Mouse (Mus musculus) MEL (cell line): ENCODE results near the gene Ccdc61. TPM values are rescaled to one million over a fixed set of nuclear protein-coding genes. Genes with fewer than 3 reads are reported as not detected.

ENCODE experiments used
- DNase-seq: peaks from one replicate; pipeline ENCODE4 v3.0.0; 2011; ENCODE audit warnings: low read depth, low spot score
- H3K27ac ChIP-seq: 2 replicates; pipeline ENCODE4 v1.5.1; 2012; ENCODE audit warnings: low read depth, mild to moderate bottlenecking, control low read depth, low read length, moderate library complexity; ENCODE audit not compliant: control insufficient read depth
- H3K27me3 ChIP-seq, 2 experiments: fragments of 150-350 bp in 1 of 2; sonication (generic) in 1 of 2; 2 replicates each; pipeline ENCODE4 v1.6.1; 2012; ENCODE audit warnings: low read length in 2 of 2, mild to moderate bottlenecking in 2 of 2, improper control_type of control experiment in 1 of 2, moderate library complexity in 1 of 2; ENCODE audit not compliant: insufficient read depth in 2 of 2, control insufficient read depth in 1 of 2
- H3K36me3 ChIP-seq, 2 experiments: 2 replicates each; pipeline ENCODE4 v1.6.1; 2012 to 2014; ENCODE audit warnings: low read length in 2 of 2, improper control_type of control experiment in 1 of 2, inconsistent platforms in 1 of 2, mild to moderate bottlenecking in 1 of 2; ENCODE audit not compliant: insufficient read depth in 2 of 2, control insufficient read depth in 1 of 2
- H3K4me1 ChIP-seq, 2 experiments: fragments of 150-350 bp in 1 of 2; sonication (generic) in 1 of 2; 2 replicates each; pipeline ENCODE4 v1.6.1; 2012; ENCODE audit warnings: low read length in 2 of 2, improper control_type of control experiment in 1 of 2, mild to moderate bottlenecking in 1 of 2; ENCODE audit not compliant: insufficient read depth in 2 of 2, control insufficient read depth in 1 of 2
- H3K4me3 ChIP-seq, 2 experiments: fragments of 150-350 bp in 1 of 2; sonication (generic) in 1 of 2; 2 replicates each; pipeline ENCODE4 v1.5.1; 2012; ENCODE audit warnings: low read depth in 2 of 2, low read length in 2 of 2, mild to moderate bottlenecking in 2 of 2, moderate library complexity in 2 of 2, control low read depth in 1 of 2, improper control_type of control experiment in 1 of 2; ENCODE audit not compliant: control insufficient read depth in 1 of 2, insufficient read depth in 1 of 2
- H3K79me2 ChIP-seq: 2 replicates; pipeline ENCODE4 v1.6.1; 2012; ENCODE audit warnings: mild to moderate bottlenecking, low read length, moderate library complexity; ENCODE audit not compliant: control insufficient read depth, poor library complexity, insufficient read depth
- H3K9ac ChIP-seq: 2 replicates; pipeline ENCODE4 v1.6.1; 2012; ENCODE audit warnings: low read depth, mild to moderate bottlenecking, control low read depth, low read length, moderate library complexity; ENCODE audit not compliant: control insufficient read depth, poor library complexity, severe bottlenecking
- H3K9me3 ChIP-seq: fragments of 150-350 bp; sonication (generic); replicated peaks from 2 replicates; pipeline ENCODE4 v1.6.1; 2012; ENCODE audit warnings: mild to moderate bottlenecking, low read length, improper control_type of control experiment, moderate library complexity; ENCODE audit not compliant: insufficient read depth
- BHLHE40 ChIP-seq: IDR thresholded peaks from 2 replicates; pipeline ENCODE4 v1.6.1; 2012; ENCODE audit warnings: low read depth, mild to moderate bottlenecking, inconsistent platforms, low read length, improper control_type of control experiment, borderline replicate concordance
- CHD1 ChIP-seq: IDR thresholded peaks from 2 replicates; pipeline ENCODE4 v1.6.1; 2012; ENCODE audit warnings: low read depth, mild to moderate bottlenecking, inconsistent platforms, low read length, improper control_type of control experiment
- CTCF ChIP-seq, 3 experiments: IDR thresholded peaks in 2 of 3; conservative IDR thresholded peaks in 1 of 3; 2 replicates each; pipeline ENCODE4 v1.5.1; 2011 to 2012; ENCODE audit warnings: low read length in 3 of 3, low read depth in 2 of 3, mild to moderate bottlenecking in 2 of 3, improper control_type of control experiment in 1 of 3, inconsistent platforms in 1 of 3, mixed read lengths in 1 of 3, moderate library complexity in 1 of 3; ENCODE audit not compliant: control insufficient read depth in 1 of 3, insufficient read depth in 1 of 3, poor library complexity in 1 of 3, severe bottlenecking in 1 of 3
- E2F4 ChIP-seq: IDR thresholded peaks from 2 replicates; pipeline ENCODE4 v1.6.1; 2011; ENCODE audit warnings: low read depth, low read length, improper control_type of control experiment, borderline replicate concordance
- ELF1 ChIP-seq: IDR thresholded peaks from 2 replicates; pipeline ENCODE4 v1.6.1; 2014; ENCODE audit warnings: low read depth, mild to moderate bottlenecking, inconsistent platforms, low read length, improper control_type of control experiment, moderate library complexity
- EP300 ChIP-seq, 2 experiments: IDR thresholded peaks; 2 replicates each; pipeline ENCODE4 v1.6.1; 2011; ENCODE audit warnings: improper control_type of control experiment in 2 of 2, low read length in 2 of 2, low read depth in 1 of 2, mild to moderate bottlenecking in 1 of 2
- ETS1 ChIP-seq: IDR thresholded peaks from 2 replicates; pipeline ENCODE4 v1.6.1; 2012; ENCODE audit warnings: low read depth, mild to moderate bottlenecking, inconsistent platforms, low read length, improper control_type of control experiment, moderate library complexity
- GABPA ChIP-seq: IDR thresholded peaks from 2 replicates; pipeline ENCODE4 v1.6.1; 2012; ENCODE audit warnings: low read depth, mild to moderate bottlenecking, inconsistent platforms, low read length, improper control_type of control experiment, moderate library complexity
- GATA1 ChIP-seq: IDR thresholded peaks from 2 replicates; pipeline ENCODE4 v1.6.1; 2011; ENCODE audit warnings: low read depth, low read length, improper control_type of control experiment
- JUND ChIP-seq: IDR thresholded peaks from 2 replicates; pipeline ENCODE4 v1.6.1; 2011; ENCODE audit warnings: low read depth, mild to moderate bottlenecking, improper control_type of control experiment, low read length
- KAT2A ChIP-seq: conservative IDR thresholded peaks from 2 replicates; pipeline ENCODE4 v1.6.1; 2012; ENCODE audit warnings: low read depth, low read length, improper control_type of control experiment, inconsistent platforms
- MAFK ChIP-seq: IDR thresholded peaks from 2 replicates; pipeline ENCODE4 v1.6.1; 2011; ENCODE audit warnings: low read depth, mild to moderate bottlenecking, low read length, improper control_type of control experiment, borderline replicate concordance
- MAZ ChIP-seq: IDR thresholded peaks from 2 replicates; pipeline ENCODE4 v1.6.1; 2012; ENCODE audit warnings: low read depth, mild to moderate bottlenecking, inconsistent platforms, low read length, improper control_type of control experiment
- MEF2A ChIP-seq: IDR thresholded peaks from 2 replicates; pipeline ENCODE4 v1.6.1; 2014; ENCODE audit warnings: low read depth, mild to moderate bottlenecking, inconsistent platforms, low read length, improper control_type of control experiment; ENCODE audit not compliant: poor library complexity, insufficient replicate concordance, severe bottlenecking; ENCODE audit errors: extremely low read depth
- MXI1 ChIP-seq: IDR thresholded peaks from 2 replicates; pipeline ENCODE4 v1.6.1; 2011; ENCODE audit warnings: mild to moderate bottlenecking, low read depth, low read length, improper control_type of control experiment
- MYB ChIP-seq: IDR thresholded peaks from 2 replicates; pipeline ENCODE4 v1.6.1; 2011; ENCODE audit warnings: mild to moderate bottlenecking, low read depth, low read length, improper control_type of control experiment
- MYC ChIP-seq: IDR thresholded peaks from 2 replicates; pipeline ENCODE4 v1.6.1; 2011; ENCODE audit warnings: low read depth, mild to moderate bottlenecking, low read length, improper control_type of control experiment, moderate library complexity
- NELFE ChIP-seq: IDR thresholded peaks from 2 replicates; pipeline ENCODE4 v1.6.1; 2011; ENCODE audit warnings: low read depth, low read length, improper control_type of control experiment
- NRF1 ChIP-seq: IDR thresholded peaks from 2 replicates; pipeline ENCODE4 v1.6.1; 2014; ENCODE audit warnings: low read depth, mild to moderate bottlenecking, inconsistent platforms, low read length, improper control_type of control experiment, moderate library complexity; ENCODE audit not compliant: poor library complexity, insufficient read depth, severe bottlenecking
- POLR2A ChIP-seq, 2 experiments: IDR thresholded peaks; 2 replicates each; pipeline ENCODE4 v1.6.1; 2011 to 2012; ENCODE audit warnings: low read length in 2 of 2, mild to moderate bottlenecking in 2 of 2, control low read depth in 1 of 2, improper control_type of control experiment in 1 of 2, low read depth in 1 of 2, moderate library complexity in 1 of 2; ENCODE audit not compliant: control insufficient read depth in 1 of 2, insufficient read depth in 1 of 2, poor library complexity in 1 of 2
- POLR2AphosphoS2 ChIP-seq: IDR thresholded peaks from 2 replicates; pipeline ENCODE4 v1.6.1; 2011; ENCODE audit warnings: low read length, improper control_type of control experiment
- POLR2AphosphoS5 ChIP-seq: IDR thresholded peaks from 2 replicates; pipeline ENCODE4 v1.6.1; 2012; ENCODE audit warnings: low read depth, borderline replicate concordance, mild to moderate bottlenecking, inconsistent platforms, low read length, moderate library complexity, mixed read lengths
- RAD21 ChIP-seq: IDR thresholded peaks from 2 replicates; pipeline ENCODE4 v1.6.1; 2011; ENCODE audit warnings: mild to moderate bottlenecking, low read depth, low read length, improper control_type of control experiment
- RCOR1 ChIP-seq: IDR thresholded peaks from 2 replicates; pipeline ENCODE4 v1.6.1; 2012; ENCODE audit warnings: low read depth, mild to moderate bottlenecking, inconsistent platforms, low read length, improper control_type of control experiment
- SIN3A ChIP-seq: IDR thresholded peaks from 2 replicates; pipeline ENCODE4 v1.6.1; 2012; ENCODE audit warnings: low read length, improper control_type of control experiment, inconsistent platforms
- SMC3 ChIP-seq: IDR thresholded peaks from 2 replicates; pipeline ENCODE4 v1.6.1; 2011; ENCODE audit warnings: low read depth, low read length, improper control_type of control experiment
- TAL1 ChIP-seq: IDR thresholded peaks from 2 replicates; pipeline ENCODE4 v1.6.1; 2012; ENCODE audit warnings: mild to moderate bottlenecking, inconsistent platforms, low read length, moderate library complexity, mixed read lengths
- TBP ChIP-seq: IDR thresholded peaks from 2 replicates; pipeline ENCODE4 v1.8.0; 2011; ENCODE audit warnings: low read depth, low read length, improper control_type of control experiment
- TCF12 ChIP-seq: IDR thresholded peaks from 2 replicates; pipeline ENCODE4 v1.6.1; 2014; ENCODE audit warnings: low read depth, mild to moderate bottlenecking, inconsistent platforms, low read length, improper control_type of control experiment, moderate library complexity
- UBTF ChIP-seq: IDR thresholded peaks from 2 replicates; pipeline ENCODE4 v1.6.1; 2012; ENCODE audit warnings: low read depth, mild to moderate bottlenecking, inconsistent platforms, low read length, improper control_type of control experiment, moderate library complexity, borderline replicate concordance; ENCODE audit not compliant: insufficient read depth
- USF1 ChIP-seq: IDR thresholded peaks from 2 replicates; pipeline ENCODE4 v1.6.1; 2014; ENCODE audit warnings: low read depth, mild to moderate bottlenecking, inconsistent platforms, low read length, improper control_type of control experiment, moderate library complexity
- USF2 ChIP-seq, 2 experiments: IDR thresholded peaks; 2 replicates each; pipeline ENCODE4 v1.6.1; 2011 to 2012; ENCODE audit warnings: improper control_type of control experiment in 2 of 2, low read length in 2 of 2, borderline replicate concordance in 1 of 2, inconsistent platforms in 1 of 2, low read depth in 1 of 2, mild to moderate bottlenecking in 1 of 2; ENCODE audit not compliant: insufficient read depth in 1 of 2
- ZC3H11A ChIP-seq: IDR thresholded peaks from 2 replicates; pipeline ENCODE4 v1.6.1; 2012; ENCODE audit warnings: low read depth, mild to moderate bottlenecking, inconsistent platforms, low read length, improper control_type of control experiment
- ZKSCAN1 ChIP-seq: IDR thresholded peaks from 2 replicates; pipeline ENCODE4 v1.6.1; 2012; ENCODE audit warnings: low read depth, mild to moderate bottlenecking, inconsistent platforms, low read length, improper control_type of control experiment, moderate library complexity
- ZMIZ1 ChIP-seq: IDR thresholded peaks from 2 replicates; pipeline ENCODE4 v1.6.1; 2012; ENCODE audit warnings: low read depth, mild to moderate bottlenecking, inconsistent platforms, low read length, improper control_type of control experiment, moderate library complexity
- ZNF384 ChIP-seq: IDR thresholded peaks from 2 replicates; pipeline ENCODE4 v1.6.1; 2012; ENCODE audit warnings: low read depth, mild to moderate bottlenecking, inconsistent platforms, low read length, improper control_type of control experiment
- polyA plus RNA-seq, 2 experiments: library from polyadenylated mRNA; stranded (reverse) in 1 of 2; unstranded in 1 of 2; fragments of >175 nt in 1 of 2; fragments of >200 nt in 1 of 2; gene quantifications; 2 replicates each; pipeline versions ENCODE4 v1.2.1 to v1.2.4; 2012; ENCODE audit warnings: low replicate concordance in 2 of 2, low read depth in 1 of 2; ENCODE audit not compliant: insufficient read length in 2 of 2, insufficient read depth in 1 of 2, missing spikeins in 1 of 2
- total RNA-seq: library from RNA; depleted of rRNA; stranded (reverse); fragments of 300-350 nt; gene quantifications from 2 replicates; pipeline ENCODE4 v1.2.3, GENCODE M21; 2012

Gene Ccdc61
- total and polyA plus RNA-seq, 3 experiments, result 19.7 to 69.8 TPM; not detected in 1

- Histone ChIP-seq H3K27me3 (no peaks in the 10 kb centered on the region), H3K4me3 (peak overlapping the region; percentile 3 to 31; a peak in 3 of 4 replicates), H3K36me3 (0 out of 4 replicates have a peak, but pooled peaks cover 0 to 2% of the 10 kb centered on the region in 2 experiments), H3K79me2 (no peaks in the 10 kb centered on the region), H3K4me1 (peaks cover 0 to 3% of the 10 kb centered on the region in 2 experiments; a peak in 1 of 4 replicates), H3K9ac (peak overlapping the region; percentile 44), H3K9me3 (no peaks in the 10 kb centered on the region), H3K27ac (no peak overlapping the region)
- DNase-seq, result peak; percentile 80
- TF ChIP-seq GATA1 (no peak), TCF12 (no peak), POLR2AphosphoS2 (no peak), CTCF (IDR thresholded peaks at IDR 0.05 in 2 of 3, conservative IDR thresholded peaks at IDR 0.05 in 1 of 3; ENCODE audit: control insufficient read depth in 1 of 3, insufficient read depth in 1 of 3, low read depth in 2 of 3, low read length in 3 of 3, poor library complexity in 1 of 3, severe bottlenecking in 1 of 3) (peak; percentile 69 to 96 (median 78)), TBP (no peak), USF2 (IDR thresholded peaks at IDR 0.05; ENCODE audit: borderline replicate concordance in 1 of 2, insufficient read depth in 1 of 2, low read depth in 1 of 2, low read length in 2 of 2) (no peak), NRF1 (no peak), ELF1 (no peak), BHLHE40 (no peak), ZC3H11A (no peak), MEF2A (no peak), RCOR1 (no peak), MYC (peak; percentile 53; the same call in 1 of the 2 replicates), KAT2A (no peak), ZMIZ1 (no peak), UBTF (no peak), MXI1 (peak; percentile 39; the same call in 1 of the 2 replicates), RAD21 (peak; percentile 42), USF1 (peak; percentile 58; the same call in 1 of the 2 replicates), MYB (no peak), EP300 (IDR thresholded peaks at IDR 0.05; ENCODE audit: low read depth in 1 of 2, low read length in 2 of 2) (no peak), ETS1 (no peak), NELFE (no peak), E2F4 (no peak), MAZ (no peak), POLR2AphosphoS5 (no peak), JUND (no peak), POLR2A (IDR thresholded peaks at IDR 0.05; ENCODE audit: control insufficient read depth in 1 of 2, insufficient read depth in 1 of 2, low read depth in 1 of 2, low read length in 2 of 2, poor library complexity in 1 of 2) (0 out of 4 replicates have a peak, but pooled peaks of 1 of the 2 experiments have one; percentile 15), TAL1 (no peak), MAFK (no peak), ZKSCAN1 (no peak), ZNF384 (no peak), CHD1 (no peak), SIN3A (no peak), SMC3 (peak; percentile 59), GABPA (no peak)
Observed at GRCm38 (mm10) chr7:18891872-18892599, 18.2 kb downstream of the Ccdc61 start.
